Mouse (Mus musculus): ENCODE results near the gene Pars2. TPM values are rescaled to one million over a fixed set of nuclear protein-coding genes. Genes with fewer than 3 reads are reported as not detected.

Gene Pars2
- polyA plus RNA-seq, 1 experiment from 2014 or later = 5.4 TPM

GRCm38 (mm10) chr4:106617056-106617455 is 33.8 kb upstream of the Pars2 start, which contains the start of gene Lexm:
Gene Lexm, minus strand, starts transcription at chr4:106617241.
- H3K27ac ChIP-seq (ENCODE audit: low read length) = no peak within 1 kb of the TSS
- WGBS (ENCODE audit: insufficient replicate concordance) = 3% methylated on average over 19 of the region's 19 CpGs
- peak within 1 kb of the TSS; percentile 8; the same call in 1 of the 2 replicates for H3K4me2 ChIP-seq (ENCODE audit: low read depth, low read length)
- 0 out of 2 replicates have a peak, but pooled peaks have one; percentile 14 for ATAC-seq (ENCODE audit: low read depth)
- no peak within 1 kb of the TSS for H3K9ac ChIP-seq (ENCODE audit: low read depth, low read length)
- H3K27me3 ChIP-seq (ENCODE audit: control insufficient read depth, insufficient read depth, low read depth, low read length) = peaks cover 26% of the 10 kb centered on the region
- peaks cover 28% of the 10 kb centered on the region for H3K4me1 ChIP-seq (ENCODE audit: control insufficient read depth, low read depth, low read length)
- no peak within 1 kb of the TSS for H3K4me3 ChIP-seq (ENCODE audit: low read depth, low read length)
- H3K36me3 ChIP-seq (ENCODE audit: control insufficient read depth, insufficient read depth) = no peaks in the 10 kb centered on the region
- no peaks in the 10 kb centered on the region for H3K9me3 ChIP-seq (replicated peaks; ENCODE audit: control insufficient read depth, low read length)

GRCm38 (mm10) chr4:106618898-106619297 is 32.0 kb upstream of the Pars2 start:
- no peak for ATAC-seq (ENCODE audit: low read depth)
- peaks cover 44% of the 10 kb centered on the region for H3K27me3 ChIP-seq (ENCODE audit: control insufficient read depth, insufficient read depth, low read depth, low read length)
- WGBS (ENCODE audit: insufficient replicate concordance) = 56% methylated on average over 4 of the region's 4 CpGs

DNA sequence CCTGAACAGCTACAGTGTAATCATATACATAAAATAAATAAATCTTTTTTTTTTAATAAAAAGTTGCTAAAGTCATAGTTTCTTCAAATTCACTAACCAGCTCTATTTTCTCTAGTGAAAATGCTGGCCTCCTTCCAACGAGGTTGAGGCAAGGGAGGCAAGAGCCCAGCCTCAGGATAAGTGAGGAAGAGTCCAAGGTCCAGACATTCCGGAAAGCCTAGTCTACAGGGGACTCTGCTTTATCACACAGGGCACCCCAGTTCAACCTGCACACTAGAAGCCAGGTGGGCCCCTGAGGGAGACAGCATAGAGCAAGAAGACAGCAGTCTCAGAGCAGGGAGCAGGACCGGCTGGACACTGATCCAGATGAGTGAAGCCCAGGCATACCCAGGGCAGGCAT is 29.4 kb upstream of the Pars2 start:
- 52% methylated on average over 3 of the region's 3 CpGs for WGBS (ENCODE audit: insufficient replicate concordance)
- Histone ChIP-seq H3K36me3 (ENCODE audit: control insufficient read depth, insufficient read depth) (no peaks in the 10 kb centered on the region), H3K4me2 (ENCODE audit: low read depth, low read length) (no peak overlapping the region), H3K9me3 (replicated peaks; ENCODE audit: control insufficient read depth, low read length) (no peaks in the 10 kb centered on the region), H3K27ac (ENCODE audit: low read length) (no peak overlapping the region), H3K9ac (ENCODE audit: low read depth, low read length) (no peak overlapping the region), H3K4me3 (ENCODE audit: low read depth, low read length) (no peak overlapping the region), H3K27me3 (ENCODE audit: control insufficient read depth, insufficient read depth, low read depth, low read length) (peaks cover 36% of the 10 kb centered on the region), H3K4me1 (ENCODE audit: control insufficient read depth, low read depth, low read length) (peaks cover 9% of the 10 kb centered on the region)
- ATAC-seq (ENCODE audit: low read depth) = no peak

More at GRCm38 (mm10) chr4:106618898-106619297, 32.0 kb upstream of the Pars2 start:
- H3K4me2 ChIP-seq (ENCODE audit: low read depth, low read length) = no peak overlapping the region
- peaks cover 15% of the 10 kb centered on the region for H3K4me1 ChIP-seq (ENCODE audit: control insufficient read depth, low read depth, low read length)
- H3K4me3 ChIP-seq (ENCODE audit: low read depth, low read length) = no peak overlapping the region
- H3K36me3 ChIP-seq (ENCODE audit: control insufficient read depth, insufficient read depth) = no peaks in the 10 kb centered on the region
- no peak overlapping the region for H3K27ac ChIP-seq (ENCODE audit: low read length)
- no peaks in the 10 kb centered on the region for H3K9me3 ChIP-seq (replicated peaks; ENCODE audit: control insufficient read depth, low read length)
- no peak overlapping the region for H3K9ac ChIP-seq (ENCODE audit: low read depth, low read length)

DNA sequence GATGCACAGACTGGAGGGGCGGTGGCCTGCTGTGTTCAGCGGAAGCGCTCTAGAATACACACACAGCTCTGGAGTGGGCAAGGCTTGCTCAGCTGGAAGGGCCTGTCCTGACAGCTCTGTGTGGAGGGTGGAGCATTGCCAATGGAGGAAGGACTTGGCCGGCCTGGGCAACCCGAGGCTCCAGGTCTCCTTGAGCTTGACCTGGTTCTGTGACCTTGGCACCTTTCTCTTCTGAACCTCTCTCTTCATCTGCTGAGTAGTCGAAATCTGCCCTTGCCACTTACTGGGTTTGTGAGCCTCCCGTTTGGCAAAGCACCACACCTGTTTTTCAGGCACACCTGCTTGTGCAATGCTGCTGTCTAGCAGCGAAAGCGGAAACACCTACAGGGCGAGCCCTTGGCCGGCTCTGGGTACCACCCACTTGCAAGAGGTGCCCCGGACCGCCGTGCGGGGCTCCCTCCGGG is 28.8 kb upstream of the Pars2 start, which contains the start of gene Ttc22:
Gene Ttc22 (plus strand): TSS at position 403 of the 464 bp plus-strand sequence.
- no peak within 1 kb of the TSS for H3K27ac ChIP-seq (ENCODE audit: low read length)
- no peaks in the 10 kb centered on the region for H3K36me3 ChIP-seq (ENCODE audit: control insufficient read depth, insufficient read depth)
- WGBS (ENCODE audit: insufficient replicate concordance) = 19% methylated on average over 16 of the region's 16 CpGs
- H3K4me2 ChIP-seq (ENCODE audit: low read depth, low read length) = 0 out of 2 replicates have a peak within 1 kb of the TSS, but pooled peaks have one; percentile 20
- H3K27me3 ChIP-seq (ENCODE audit: control insufficient read depth, insufficient read depth, low read depth, low read length) = peaks cover 34% of the 10 kb centered on the region
- H3K9me3 ChIP-seq (replicated peaks; ENCODE audit: control insufficient read depth, low read length) = no peaks in the 10 kb centered on the region
- 0 out of 2 replicates have a peak, but pooled peaks have one; percentile 16 for ATAC-seq (ENCODE audit: low read depth)
- no peak within 1 kb of the TSS for H3K9ac ChIP-seq (ENCODE audit: low read depth, low read length)
- H3K4me1 ChIP-seq (ENCODE audit: control insufficient read depth, low read depth, low read length) = peaks cover 7% of the 10 kb centered on the region
- H3K4me3 ChIP-seq (ENCODE audit: low read depth, low read length) = no peak within 1 kb of the TSS

DNA sequence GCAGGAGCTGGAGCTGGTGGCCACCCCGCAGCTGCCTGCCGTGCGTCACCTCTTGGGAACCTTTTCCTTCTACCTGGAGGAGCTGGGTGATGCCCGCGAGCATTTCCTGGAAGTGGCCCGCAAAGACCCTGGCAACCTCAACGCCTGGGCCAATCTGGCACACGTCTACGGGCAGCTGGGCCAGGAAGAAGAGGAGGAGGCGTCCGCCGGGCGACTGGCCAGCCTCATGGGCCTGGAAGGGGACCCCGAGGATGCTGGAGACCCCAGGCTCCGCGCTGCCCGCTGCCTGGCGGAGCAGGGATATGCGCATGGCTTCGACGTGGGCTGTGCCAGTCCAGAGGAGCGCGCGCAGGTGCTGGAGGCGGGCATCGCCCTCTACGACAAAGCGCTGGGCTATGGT is 28.2 kb upstream of the Pars2 start:
- H3K36me3 ChIP-seq (ENCODE audit: control insufficient read depth, insufficient read depth) = no peaks in the 10 kb centered on the region
- peaks cover 27% of the 10 kb centered on the region for H3K27me3 ChIP-seq (ENCODE audit: control insufficient read depth, insufficient read depth, low read depth, low read length)
- WGBS (ENCODE audit: insufficient replicate concordance) = 26% methylated on average over 27 of the region's 28 CpGs
- no peaks in the 10 kb centered on the region for H3K9me3 ChIP-seq (replicated peaks; ENCODE audit: control insufficient read depth, low read length)
- H3K9ac ChIP-seq (ENCODE audit: low read depth, low read length) = no peak overlapping the region
- H3K4me1 ChIP-seq (ENCODE audit: control insufficient read depth, low read depth, low read length) = peaks cover under 1% of the 10 kb centered on the region; the same call in 1 of the 2 replicates
- no peak overlapping the region for H3K27ac ChIP-seq (ENCODE audit: low read length)
- no peak overlapping the region for H3K4me3 ChIP-seq (ENCODE audit: low read depth, low read length)
- ATAC-seq (ENCODE audit: low read depth) = no peak
- H3K4me2 ChIP-seq (ENCODE audit: low read depth, low read length) = no peak overlapping the region

DNA sequence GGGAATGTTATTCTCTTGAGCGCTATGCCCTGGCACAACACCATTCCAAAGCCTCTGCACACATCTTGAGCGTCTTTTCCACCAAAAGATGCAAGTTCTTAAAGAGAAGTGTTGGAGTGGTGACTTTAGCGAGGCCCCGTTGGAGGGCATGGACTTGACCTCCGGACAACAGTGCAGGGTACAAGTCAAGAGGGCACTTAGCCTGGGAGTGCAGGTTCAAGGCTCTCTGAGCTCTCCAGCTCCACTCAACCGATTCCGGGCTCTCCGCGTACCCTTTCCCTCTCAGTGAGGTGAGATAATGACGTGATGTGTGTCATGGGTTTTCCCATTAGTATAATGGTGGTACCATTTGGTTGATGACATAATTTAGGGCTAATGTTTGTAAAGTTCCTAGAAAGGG is 26.6 kb upstream of the Pars2 start:
- peaks cover 25% of the 10 kb centered on the region for H3K27me3 ChIP-seq (ENCODE audit: control insufficient read depth, insufficient read depth, low read depth, low read length)
- no peaks in the 10 kb centered on the region for H3K36me3 ChIP-seq (ENCODE audit: control insufficient read depth, insufficient read depth)
- WGBS (ENCODE audit: insufficient replicate concordance) = 75% methylated on average over 10 of the region's 10 CpGs
- no peak overlapping the region for H3K4me2 ChIP-seq (ENCODE audit: low read depth, low read length)
- ATAC-seq (ENCODE audit: low read depth) = no peak
- no peak overlapping the region for H3K27ac ChIP-seq (ENCODE audit: low read length)
- no peak overlapping the region for H3K9ac ChIP-seq (ENCODE audit: low read depth, low read length)
- H3K4me1 ChIP-seq (ENCODE audit: control insufficient read depth, low read depth, low read length) = no peaks in the 10 kb centered on the region; the same call in 1 of the 2 replicates
- no peak overlapping the region for H3K4me3 ChIP-seq (ENCODE audit: low read depth, low read length)
- H3K9me3 ChIP-seq (replicated peaks; ENCODE audit: control insufficient read depth, low read length) = no peaks in the 10 kb centered on the region

DNA sequence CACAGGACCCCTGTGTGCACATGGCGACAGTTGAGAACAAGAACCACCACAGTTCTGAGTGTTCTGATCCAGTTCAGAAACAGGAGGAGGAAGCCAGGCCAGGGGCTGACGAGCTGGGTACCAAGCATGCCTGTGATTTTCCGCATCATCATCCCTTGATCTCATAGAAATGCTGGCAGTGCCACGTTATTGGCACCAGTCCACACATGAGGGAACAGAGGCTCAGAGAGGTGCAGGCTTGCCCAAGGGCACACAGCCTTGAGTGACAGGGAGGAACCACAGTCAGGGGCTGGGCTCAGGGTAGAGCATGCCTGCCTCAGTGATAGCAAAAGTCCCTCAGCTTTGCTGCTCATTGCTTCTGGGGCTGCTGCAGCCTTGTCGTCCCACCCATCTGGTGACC is 23.1 kb upstream of the Pars2 start:
- no peak for ATAC-seq (ENCODE audit: low read depth)
- H3K9ac ChIP-seq (ENCODE audit: low read depth, low read length) = no peak overlapping the region
- no peaks in the 10 kb centered on the region; the same call in 1 of the 2 replicates for H3K4me1 ChIP-seq (ENCODE audit: control insufficient read depth, low read depth, low read length)
- H3K27me3 ChIP-seq (ENCODE audit: control insufficient read depth, insufficient read depth, low read depth, low read length) = peaks cover 14% of the 10 kb centered on the region
- H3K4me2 ChIP-seq (ENCODE audit: low read depth, low read length) = no peak overlapping the region
- 63% methylated on average over 5 of the region's 5 CpGs for WGBS (ENCODE audit: insufficient replicate concordance)
- H3K27ac ChIP-seq (ENCODE audit: low read length) = no peak overlapping the region
- no peaks in the 10 kb centered on the region for H3K36me3 ChIP-seq (ENCODE audit: control insufficient read depth, insufficient read depth)
- H3K4me3 ChIP-seq (ENCODE audit: low read depth, low read length) = no peak overlapping the region
- no peaks in the 10 kb centered on the region for H3K9me3 ChIP-seq (replicated peaks; ENCODE audit: control insufficient read depth, low read length)

DNA sequence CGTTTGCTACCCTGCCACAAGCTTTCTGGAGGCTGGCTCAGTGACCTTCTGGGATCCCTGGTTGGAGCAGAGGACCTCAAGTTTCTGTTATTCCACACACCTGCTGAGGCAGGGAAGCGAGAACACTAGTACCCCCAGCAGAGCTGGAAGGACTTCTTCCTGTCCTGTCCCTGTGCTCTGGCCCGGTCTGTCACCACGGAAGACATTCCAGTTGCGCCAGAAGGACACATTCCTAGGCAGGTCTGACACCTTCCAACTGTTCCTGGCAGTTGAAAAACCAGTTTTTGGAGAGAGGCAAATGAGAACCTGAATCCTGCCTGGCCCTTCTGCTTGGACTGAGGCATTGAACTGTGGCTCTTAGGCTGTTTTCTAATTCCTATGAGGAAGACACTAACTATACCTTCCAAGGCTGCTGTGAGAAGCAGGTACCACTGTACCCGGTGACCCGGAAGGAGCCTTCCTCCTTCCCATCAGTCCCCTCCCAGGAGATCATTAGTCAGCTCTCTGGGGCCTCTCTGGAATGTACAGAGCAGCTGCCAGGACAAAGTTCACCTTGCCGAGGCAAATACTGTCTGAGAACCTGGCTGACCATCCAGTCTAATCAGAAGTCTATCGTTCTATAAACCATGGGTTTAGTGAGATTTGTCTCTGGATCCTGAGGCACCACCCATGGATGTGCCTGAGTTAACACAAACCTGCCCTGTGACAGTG is 22.1 kb upstream of the Pars2 start:
- Histone ChIP-seq H3K4me1 (ENCODE audit: control insufficient read depth, low read depth, low read length) (no peaks in the 10 kb centered on the region; the same call in 1 of the 2 replicates), H3K9ac (ENCODE audit: low read depth, low read length) (no peak overlapping the region), H3K27ac (ENCODE audit: low read length) (no peak overlapping the region), H3K4me2 (ENCODE audit: low read depth, low read length) (no peak overlapping the region), H3K9me3 (replicated peaks; ENCODE audit: control insufficient read depth, low read length) (no peaks in the 10 kb centered on the region), H3K36me3 (ENCODE audit: control insufficient read depth, insufficient read depth) (no peaks in the 10 kb centered on the region), H3K4me3 (ENCODE audit: low read depth, low read length) (no peak overlapping the region), H3K27me3 (ENCODE audit: control insufficient read depth, insufficient read depth, low read depth, low read length) (peaks cover 4% of the 10 kb centered on the region)
- WGBS (ENCODE audit: insufficient replicate concordance) = 29% methylated on average over 9 of the region's 9 CpGs
- peak; percentile 54; the same call in 1 of the 2 replicates for ATAC-seq (ENCODE audit: low read depth)

DNA sequence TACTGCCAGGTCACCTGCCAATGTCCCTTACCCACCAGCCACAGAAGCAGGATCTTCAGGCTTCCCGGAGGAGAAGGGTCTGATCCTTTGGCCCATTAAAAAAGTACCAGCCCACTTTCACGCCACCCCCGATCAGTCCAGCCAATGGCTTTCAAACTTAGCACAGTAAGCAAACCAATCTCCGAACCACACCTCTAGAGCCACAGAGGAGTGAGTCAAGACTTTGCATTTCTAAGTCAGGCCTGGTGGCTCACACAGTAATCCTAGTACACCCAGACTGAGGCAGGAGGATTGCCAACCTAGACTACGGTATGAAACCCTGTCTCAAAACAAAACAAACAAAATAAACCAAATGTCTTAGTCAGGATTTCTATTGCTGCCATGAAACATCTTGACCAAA is 21.5 kb upstream of the Pars2 start:
- Histone ChIP-seq H3K27me3 (ENCODE audit: control insufficient read depth, insufficient read depth, low read depth, low read length) (no peaks in the 10 kb centered on the region), H3K4me3 (ENCODE audit: low read depth, low read length) (no peak overlapping the region), H3K4me2 (ENCODE audit: low read depth, low read length) (no peak overlapping the region), H3K4me1 (ENCODE audit: control insufficient read depth, low read depth, low read length) (no peaks in the 10 kb centered on the region; the same call in 1 of the 2 replicates), H3K27ac (ENCODE audit: low read length) (no peak overlapping the region), H3K9me3 (replicated peaks; ENCODE audit: control insufficient read depth, low read length) (no peaks in the 10 kb centered on the region), H3K36me3 (ENCODE audit: control insufficient read depth, insufficient read depth) (no peaks in the 10 kb centered on the region), H3K9ac (ENCODE audit: low read depth, low read length) (no peak overlapping the region)
- no peak for ATAC-seq (ENCODE audit: low read depth)
- WGBS (ENCODE audit: insufficient replicate concordance) = 59% methylated on average over 5 of the region's 5 CpGs

Data from liver, embryonic 16.5 days (tissue).